Mouse (Mus musculus) megakaryocyte progenitor cell, adult 5-6 weeks (primary cell): ENCODE data around the gene Atp5h. TPM values are rescaled to one million over a fixed set of nuclear protein-coding genes. Genes with fewer than 3 reads are reported as not detected.

Source experiments
- ATAC-seq: replicated peaks from 2 replicates; pipeline ENCODE4 v1.8.0; 2016; ENCODE audit warnings: mild to moderate bottlenecking, moderate TSS enrichment, inconsistent platforms; ENCODE audit not compliant: poor library complexity
- total RNA-seq, 2 experiments: library from RNA; stranded (forward) in 1 of 2; stranded (reverse) in 1 of 2; fragments of 157-497, 149-512 nt in 1 of 2; fragments of 200-1000 nt in 1 of 2; gene quantifications; 2 replicates each; pipeline versions ENCODE4 v1.2.3 to v1.2.4; 2015 to 2017

The Atp5h gene
- total RNA-seq, 2 experiments from 2014 or later: 703 to 871 TPM

GRCm38 (mm10) chr11:115370368-115370767, 49.4 kb downstream of the Atp5h start:
- 0 out of 2 replicates have a peak, but pooled peaks have one; percentile 32 for ATAC-seq

GRCm38 (mm10) chr11:115367395-115367944, 52.3 kb downstream of the Atp5h start, which contains the start of gene Hid1:
TSS of gene Hid1 (minus strand) at chr11:115367756.
- ATAC-seq: peak; percentile 91

DNA sequence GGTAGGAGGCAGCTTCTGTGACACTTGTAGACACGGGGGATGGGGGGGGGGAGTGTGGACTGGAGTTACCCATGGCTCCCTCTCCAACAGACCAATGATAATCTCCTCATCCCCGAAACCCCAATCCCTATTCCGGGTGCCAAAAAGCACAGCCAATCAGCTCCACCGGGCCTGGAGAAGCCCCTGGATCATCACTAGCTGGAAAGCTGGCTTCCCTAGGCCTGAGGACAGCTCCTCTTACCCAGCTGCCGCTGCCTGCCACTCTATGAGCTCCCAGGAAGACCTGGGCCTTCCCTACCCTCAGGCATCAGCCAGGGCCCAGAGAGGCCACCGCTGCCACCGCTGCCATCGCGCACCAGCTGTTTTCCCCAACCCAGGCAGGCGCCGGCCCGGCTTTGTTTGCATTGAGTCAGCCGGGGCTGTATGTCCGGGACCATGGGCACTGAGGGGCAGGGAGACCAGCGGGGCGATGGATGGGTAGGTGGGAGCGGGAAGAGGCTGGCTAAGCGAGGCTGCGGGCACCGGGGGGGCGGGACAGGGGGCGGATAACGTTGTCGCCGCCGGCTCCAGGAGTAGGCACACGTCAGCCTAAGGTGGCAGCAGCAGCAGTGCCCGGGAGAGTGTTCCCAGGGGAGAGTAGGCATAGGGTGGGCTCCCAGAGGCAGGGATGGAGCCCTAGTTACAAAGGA, 52.9 kb downstream of the Atp5h start:
- no peak for ATAC-seq

DNA sequence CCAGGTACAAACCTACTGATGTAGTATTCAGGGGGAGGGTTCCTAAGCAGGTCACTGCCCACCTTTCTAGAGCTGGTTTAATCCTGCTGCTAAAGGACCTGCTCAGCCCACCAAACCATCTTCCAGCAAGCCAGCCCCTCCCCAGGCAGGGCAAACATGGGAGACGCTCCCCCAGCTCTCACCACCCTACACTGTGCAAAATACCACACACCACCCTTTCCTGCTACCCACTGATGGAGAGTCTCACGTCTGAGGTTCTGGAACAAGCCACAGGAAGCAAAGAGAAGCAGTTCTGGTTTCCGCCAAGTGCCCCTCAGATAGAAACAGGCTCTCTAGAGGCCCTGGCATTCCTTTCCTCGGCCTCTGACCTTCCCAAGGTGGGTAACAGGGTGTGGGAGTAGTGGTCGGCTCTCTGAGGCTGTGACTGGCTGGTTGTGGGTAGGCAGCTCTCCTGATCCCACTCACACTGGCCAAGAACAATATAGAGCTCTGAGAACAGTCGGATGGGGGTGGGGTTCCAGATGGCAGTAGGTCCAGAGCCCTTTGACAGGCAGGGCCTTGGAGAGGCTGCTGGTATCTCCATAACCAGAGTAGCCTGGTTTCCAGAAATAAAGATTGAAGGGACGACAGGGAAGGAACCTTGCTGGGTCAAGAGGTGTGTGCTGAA, 53.6 kb downstream of the Atp5h start:
- no peak for ATAC-seq

Other genes with a start within 250 kb of the Atp5h start
- 7.8 and 8.3 TPM in 2 replicates for gene Tmem104, start 232.5 kb downstream of the Atp5h start, total RNA-seq (2015)
- 2.4 and 8.2 TPM in 2 replicates for gene Tmem104, start 232.5 kb downstream of the Atp5h start, total RNA-seq (2017)
- 17.4 and 17.8 TPM in 2 replicates for gene Nat9, start 232.1 kb downstream of the Atp5h start, total RNA-seq (2015)
- 20.2 and 25.5 TPM in 2 replicates for gene Nat9, start 232.1 kb downstream of the Atp5h start, total RNA-seq (2017)
- not detected in 2 replicates for gene Grin2c, start 152.7 kb downstream of the Atp5h start, total RNA-seq (2015)
- not detected in 2 replicates for gene Grin2c, start 152.7 kb downstream of the Atp5h start, total RNA-seq (2017)
- gene Fdxr, start 142.9 kb downstream of the Atp5h start, total RNA-seq (2015): 9.1 and 9.8 TPM in 2 replicates
- gene Fdxr, start 142.9 kb downstream of the Atp5h start, total RNA-seq (2017): 14.2 and 19.1 TPM in 2 replicates
- 0.30 and 0.71 TPM in 2 replicates for gene Fads6, start 122.3 kb downstream of the Atp5h start, total RNA-seq (2015)
- gene Fads6, start 122.3 kb downstream of the Atp5h start, total RNA-seq (2017): 0.87 and 2.2 TPM in 2 replicates
- gene Otop2, start 112.8 kb downstream of the Atp5h start, total RNA-seq (2015): not detected in 2 replicates
- gene Otop2, start 112.8 kb downstream of the Atp5h start, total RNA-seq (2017): not detected in 2 replicates
- gene Ush1g, start 97.9 kb downstream of the Atp5h start, total RNA-seq (2015): not detected in 2 replicates
- not detected in 2 replicates for gene Ush1g, start 97.9 kb downstream of the Atp5h start, total RNA-seq (2017)
- not detected in 2 replicates for gene Otop3, start 85.2 kb downstream of the Atp5h start, total RNA-seq (2015)
- not detected in 2 replicates for gene Otop3, start 85.2 kb downstream of the Atp5h start, total RNA-seq (2017)
- 0.52 and 0.81 TPM in 2 replicates for gene Hid1, start 52.2 kb downstream of the Atp5h start, total RNA-seq (2015)
- 0.10 TPM in 1 of 2 replicates, not detected in the other for gene Hid1, start 52.2 kb downstream of the Atp5h start, total RNA-seq (2017)
- 0.20 and 0.42 TPM in 2 replicates for gene Cdr2l, start 38.0 kb downstream of the Atp5h start, total RNA-seq (2015)
- 0.08 and 0.34 TPM in 2 replicates for gene Cdr2l, start 38.0 kb downstream of the Atp5h start, total RNA-seq (2017)
- 83.4 and 98.3 TPM in 2 replicates for gene Mrpl58, start 16.2 kb downstream of the Atp5h start, total RNA-seq (2015)
- 81.1 and 96.4 TPM in 2 replicates for gene Mrpl58, start 16.2 kb downstream of the Atp5h start, total RNA-seq (2017)
- gene Kctd2, start 166 bp upstream of the Atp5h start, total RNA-seq (2015): 13.0 and 15.0 TPM in 2 replicates
- gene Kctd2, start 166 bp upstream of the Atp5h start, total RNA-seq (2017): 9.0 and 17.0 TPM in 2 replicates
- not detected in 2 replicates for gene Trim80, start 20.6 kb upstream of the Atp5h start, total RNA-seq (2015)
- not detected in 2 replicates for gene Trim80, start 20.6 kb upstream of the Atp5h start, total RNA-seq (2017)
- gene Slc16a5, start 42.5 kb upstream of the Atp5h start, total RNA-seq (2015): not detected in 2 replicates
- gene Slc16a5, start 42.5 kb upstream of the Atp5h start, total RNA-seq (2017): not detected in 2 replicates
- gene Armc7, start 55.7 kb upstream of the Atp5h start, total RNA-seq (2015): 4.6 and 5.5 TPM in 2 replicates
- 5.1 and 9.0 TPM in 2 replicates for gene Armc7, start 55.7 kb upstream of the Atp5h start, total RNA-seq (2017)
- gene Nt5c, start 71.9 kb upstream of the Atp5h start, total RNA-seq (2015): 64.1 and 65.0 TPM in 2 replicates
- 105 and 112 TPM in 2 replicates for gene Nt5c, start 71.9 kb upstream of the Atp5h start, total RNA-seq (2017)
- 179 TPM in 2 replicates for gene Jpt1, start 94.4 kb upstream of the Atp5h start, total RNA-seq (2015)
- gene Jpt1, start 94.4 kb upstream of the Atp5h start, total RNA-seq (2017): 143 and 157 TPM in 2 replicates
- gene Sumo2, start 116.3 kb upstream of the Atp5h start, total RNA-seq (2015): 682 and 726 TPM in 2 replicates
- 483 and 527 TPM in 2 replicates for gene Sumo2, start 116.3 kb upstream of the Atp5h start, total RNA-seq (2017)
- gene Nup85, start 144.5 kb upstream of the Atp5h start, total RNA-seq (2015): 131 and 149 TPM in 2 replicates
- 131 and 147 TPM in 2 replicates for gene Nup85, start 144.5 kb upstream of the Atp5h start, total RNA-seq (2017)
- 56.9 and 63.7 TPM in 2 replicates for gene Mrps7, start 184.0 kb upstream of the Atp5h start, total RNA-seq (2015)
- 43.2 and 50.3 TPM in 2 replicates for gene Mrps7, start 184.0 kb upstream of the Atp5h start, total RNA-seq (2017)
- 27.9 and 28.3 TPM in 2 replicates for gene Gga3, start 184.1 kb upstream of the Atp5h start, total RNA-seq (2015)
- gene Gga3, start 184.1 kb upstream of the Atp5h start, total RNA-seq (2017): 17.0 and 40.0 TPM in 2 replicates
- 20.4 and 27.4 TPM in 2 replicates for gene Mif4gd, start 193.0 kb upstream of the Atp5h start, total RNA-seq (2015)
- gene Mif4gd, start 193.0 kb upstream of the Atp5h start, total RNA-seq (2017): 17.7 and 23.0 TPM in 2 replicates
- 8.7 and 10.2 TPM in 2 replicates for gene Slc25a19, start 208.3 kb upstream of the Atp5h start, total RNA-seq (2015)
- gene Slc25a19, start 208.3 kb upstream of the Atp5h start, total RNA-seq (2017): 15.2 and 18.2 TPM in 2 replicates